Mouse (Mus musculus) liver, postnatal 0 days (tissue): ENCODE measurements around the gene Ikzf2.

Source experiments
- CTCF ChIP-seq: sonication (generic); IDR thresholded peaks from 2 replicates; pipeline ENCODE4 v1.5.1; 2016; ENCODE audit warnings: antibody characterized with exemption, low read depth
- EP300 ChIP-seq: IDR thresholded peaks from 2 replicates; pipeline ENCODE4 v1.6.1; 2016; ENCODE audit warnings: antibody characterized with exemption, low read depth, mild to moderate bottlenecking

DNA sequence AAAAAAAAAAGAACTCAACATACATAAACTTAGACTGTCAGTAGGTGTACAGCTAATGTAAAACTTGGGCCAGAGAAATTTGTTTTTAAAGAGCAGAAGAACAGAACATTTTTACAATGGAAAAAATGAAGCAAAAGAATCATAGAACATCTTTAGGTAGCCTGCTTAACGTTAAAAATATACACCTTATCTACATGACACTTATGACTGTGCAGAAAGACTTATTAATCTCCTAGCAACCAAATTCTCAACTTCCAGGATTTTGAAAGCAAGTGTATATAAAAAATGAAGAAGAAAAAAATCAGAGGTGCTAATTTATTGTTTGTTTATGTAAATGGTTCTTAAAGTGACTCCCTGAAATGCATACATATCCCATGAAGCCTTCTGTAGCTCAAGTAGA lies 86.1 kb downstream of the Ikzf2 start:
- no peak for TF ChIP-seq EP300
- TF ChIP-seq CTCF, result no peak
